Mouse (Mus musculus): Measurements from ENCODE around the gene Myom3.

Myom3 gene

GRCm38 (mm10) chr4:135761048-135761447 is 1.5 kb downstream of the Myom3 start:
- no peak for DNase-seq (ENCODE audit: low read depth, low spot score)

GRCm38 (mm10) chr4:135761569-135761968 is 2.1 kb downstream of the Myom3 start:
- DNase-seq (ENCODE audit: low read depth, low spot score) = no peak

GRCm38 (mm10) chr4:135762251-135762906 is 2.9 kb downstream of the Myom3 start:
- DNase-seq (ENCODE audit: low read depth, low spot score) = no peak

- no peak for DNase-seq (ENCODE audit: low read depth, low spot score)
Observed at GRCm38 (mm10) chr4:135764700-135765099, 5.2 kb downstream of the Myom3 start.

- no peak for DNase-seq (ENCODE audit: low read depth, low spot score)
Observed at GRCm38 (mm10) chr4:135765707-135766106, 6.2 kb downstream of the Myom3 start.

- no peak for DNase-seq (ENCODE audit: low read depth, low spot score)
Observed at GRCm38 (mm10) chr4:135766976-135767375, 7.5 kb downstream of the Myom3 start.

GRCm38 (mm10) chr4:135768572-135769526 is 9.3 kb downstream of the Myom3 start:
- DNase-seq (ENCODE audit: low read depth, low spot score) = peak; percentile 39

- no peak for DNase-seq (ENCODE audit: low read depth, low spot score)
Observed at GRCm38 (mm10) chr4:135770611-135771305, 11.2 kb downstream of the Myom3 start.

GRCm38 (mm10) chr4:135771592-135771991 is 12.1 kb downstream of the Myom3 start:
- no peak for DNase-seq (ENCODE audit: low read depth, low spot score)

- DNase-seq (ENCODE audit: low read depth, low spot score) = peak; percentile 83
Observed at GRCm38 (mm10) chr4:135772671-135773070, 13.2 kb downstream of the Myom3 start.

GRCm38 (mm10) chr4:135774496-135774895 is 15.0 kb downstream of the Myom3 start:
- DNase-seq (ENCODE audit: low read depth, low spot score) = peak; percentile 40

GRCm38 (mm10) chr4:135776850-135777249 is 17.3 kb downstream of the Myom3 start:
- DNase-seq (ENCODE audit: low read depth, low spot score) = no peak

- DNase-seq (ENCODE audit: low read depth, low spot score) = no peak
Observed at GRCm38 (mm10) chr4:135779661-135780060, 20.1 kb downstream of the Myom3 start.

- DNase-seq (ENCODE audit: low read depth, low spot score) = no peak
Observed at GRCm38 (mm10) chr4:135780255-135780654, 20.7 kb downstream of the Myom3 start.

GRCm38 (mm10) chr4:135781304-135781703 is 21.8 kb downstream of the Myom3 start:
- no peak for DNase-seq (ENCODE audit: low read depth, low spot score)

- no peak for DNase-seq (ENCODE audit: low read depth, low spot score)
Observed at GRCm38 (mm10) chr4:135786581-135786980, 27.1 kb downstream of the Myom3 start.

- no peak for DNase-seq (ENCODE audit: low read depth, low spot score)
Observed at GRCm38 (mm10) chr4:135787271-135787670, 27.8 kb downstream of the Myom3 start.

- DNase-seq (ENCODE audit: low read depth, low spot score) = no peak
Observed at GRCm38 (mm10) chr4:135789135-135789534, 29.6 kb downstream of the Myom3 start.

GRCm38 (mm10) chr4:135792821-135793220 is 33.3 kb downstream of the Myom3 start:
- no peak for DNase-seq (ENCODE audit: low read depth, low spot score)

- peak; percentile 46 for DNase-seq (ENCODE audit: low read depth, low spot score)
Observed at GRCm38 (mm10) chr4:135797931-135798330, 38.4 kb downstream of the Myom3 start.

- peak; percentile 95 for DNase-seq (ENCODE audit: low read depth, low spot score)
Observed at GRCm38 (mm10) chr4:135801543-135801942, 42.0 kb downstream of the Myom3 start.

- no peak for DNase-seq (ENCODE audit: low read depth, low spot score)
Observed at GRCm38 (mm10) chr4:135803299-135803698, 43.8 kb downstream of the Myom3 start.
